8 mouse cellular contexts compared by ENCODE assay signal in genomic region chr9:67137681-67138080, GRCm38 (mm10).
A peak's percentile ranks its signal among the peaks of the same experiment; 100 is the strongest.
DNase-seq lines count a peak whose midpoint lies in the region; ATAC-seq and TF ChIP-seq lines count a peak whose summit lies in the region.

No protein-coding gene starts in this region.

- TF ChIP-seq CTCF in lung, adult 2 months (IDR thresholded peaks at IDR 0.05; ENCODE audit: insufficient read depth, low read length): no peak

- peak; percentile 66 for DNase-seq in heart, adult 11 months
- DNase-seq in heart, postnatal 25 days (ENCODE audit: low spot score): no peak
- peak; percentile 60 for DNase-seq in Muller cell, postnatal 12 days (ENCODE audit: inconsistent ontology term)
- DNase-seq in layer of hippocampus, adult 9-11 months: peak; percentile 34
- DNase-seq in cerebellum, adult 18-20 months: no peak
- DNase-seq in lung, adult 2 months: no peak

- H3K27ac ChIP-seq in hindbrain, embryonic 12.5 days: peak overlapping the region; percentile 62

- H3K9me3 ChIP-seq in hindbrain, embryonic 12.5 days (replicated peaks): no peaks in the 10 kb centered on the region

- H3K4me3 ChIP-seq in hindbrain, embryonic 12.5 days: no peak overlapping the region
- H3K4me3 ChIP-seq in lung, adult 2 months (replicated peaks; ENCODE audit: extremely low read depth, low read depth, low read length): no peak overlapping the region

- WGBS in hindbrain, embryonic 12.5 days: 63% methylated on average over 5 of the region's 5 CpGs
- 59% methylated on average over 5 of the region's 5 CpGs for WGBS in lung, adult 2 months

- no peak overlapping the region; the same call in 1 of the 2 replicates for H3K9ac ChIP-seq in hindbrain, embryonic 12.5 days

- H3K36me3 ChIP-seq in hindbrain, embryonic 12.5 days: no peaks in the 10 kb centered on the region

- peaks cover 21% of the 10 kb centered on the region for H3K4me1 ChIP-seq in hindbrain, embryonic 12.5 days
- H3K4me1 ChIP-seq in lung, adult 2 months (ENCODE audit: control insufficient read depth, insufficient read depth, low read length): no peaks in the 10 kb centered on the region

- intact Hi-C loops in heart, postnatal 25 days (cut with DNase I): no loop called here

- H3K4me2 ChIP-seq in hindbrain, embryonic 12.5 days (replicated peaks): no peak overlapping the region

- H3K27me3 ChIP-seq in hindbrain, embryonic 12.5 days: no peaks in the 10 kb centered on the region; the same call in 1 of the 2 replicates

- TF ChIP-seq POLR2A in lung, adult 2 months (IDR thresholded peaks at IDR 0.05; ENCODE audit: borderline replicate concordance, extremely low read depth, low read depth, low read length): no peak

- ATAC-seq in hindbrain, embryonic 12.5 days (ENCODE audit: low FRiP score): no peak
- ATAC-seq in megakaryocyte, adult 5-6 weeks (ENCODE audit: poor library complexity, severe bottlenecking): no peak

Comparison
In these comparisons a context has a peak if more than half of its experiments do, and no peak if none do; other contexts are left out.
1. DNase-seq: peak in heart, adult 11 months (single experiment), Muller cell, postnatal 12 days (single experiment) and layer of hippocampus, adult 9-11 months (single experiment); none in heart, postnatal 25 days (single experiment), cerebellum, adult 18-20 months (0 of 2) and lung, adult 2 months (single experiment).